Mouse (Mus musculus): ENCODE data around the gene Dcaf6. TPM values are rescaled to one million over a fixed set of nuclear protein-coding genes. Genes with fewer than 3 reads are reported as not detected.

The Dcaf6 gene
- polyA plus RNA-seq, 1 experiment: 27.1 TPM

DNA sequence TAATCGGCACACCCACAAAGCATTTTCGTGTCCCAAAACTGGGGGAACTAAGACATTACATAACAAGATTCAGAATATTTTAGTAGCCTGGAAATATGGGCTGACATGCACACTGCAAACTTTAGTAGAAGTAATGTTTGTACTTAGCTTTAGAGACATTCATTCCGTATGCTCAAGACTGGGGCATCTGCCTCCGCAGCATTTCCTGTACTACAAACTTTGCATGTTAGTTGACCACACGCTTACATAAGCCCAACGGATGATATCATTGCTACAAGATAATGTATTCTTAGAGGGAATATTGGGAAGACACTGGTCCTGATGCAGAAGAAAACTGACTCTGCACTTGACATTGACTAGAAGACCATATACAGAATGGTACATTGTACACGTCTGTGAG lies 155.9 kb downstream of the Dcaf6 start:
- Histone ChIP-seq H3K4me3 (ENCODE audit: insufficient read depth, low read length) (no peak overlapping the region), H3K27ac (ENCODE audit: insufficient read depth, low read depth, low read length) (no peak overlapping the region), H3K4me1 (ENCODE audit: control insufficient read depth, insufficient read depth, low read length) (no peaks in the 10 kb centered on the region)
- TF ChIP-seq POLR2A (IDR thresholded peaks at IDR 0.05; ENCODE audit: borderline replicate concordance, low read depth, low read length) (no peak), CTCF (IDR thresholded peaks at IDR 0.05; ENCODE audit: low read depth, low read length) (no peak)

DNA sequence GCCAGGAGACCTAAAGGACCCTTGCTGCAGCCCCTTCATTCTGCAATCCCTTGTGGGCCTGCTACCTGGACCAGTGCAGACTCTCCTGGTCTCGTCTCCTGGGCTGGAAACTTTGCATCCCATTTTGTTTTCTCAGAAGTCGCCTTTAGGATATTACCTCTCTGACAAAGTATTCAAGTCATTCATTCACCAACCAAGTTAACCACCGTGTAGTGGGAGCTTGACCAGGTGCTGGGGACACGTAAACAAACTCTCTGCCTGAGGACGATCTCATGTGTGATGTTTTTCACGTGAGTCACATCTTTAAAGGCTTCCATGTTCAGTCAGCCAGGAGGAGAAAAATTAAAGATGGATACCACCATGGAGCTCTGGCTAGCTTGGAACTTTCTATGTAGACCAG lies 157.1 kb downstream of the Dcaf6 start:
- Histone ChIP-seq H3K4me3 (ENCODE audit: insufficient read depth, low read length) (no peak overlapping the region), H3K27ac (ENCODE audit: insufficient read depth, low read depth, low read length) (no peak overlapping the region), H3K4me1 (ENCODE audit: control insufficient read depth, insufficient read depth, low read length) (no peaks in the 10 kb centered on the region)
- TF ChIP-seq CTCF (IDR thresholded peaks at IDR 0.05; ENCODE audit: low read depth, low read length): no peak
- no peak for TF ChIP-seq POLR2A (IDR thresholded peaks at IDR 0.05; ENCODE audit: borderline replicate concordance, low read depth, low read length)

DNA sequence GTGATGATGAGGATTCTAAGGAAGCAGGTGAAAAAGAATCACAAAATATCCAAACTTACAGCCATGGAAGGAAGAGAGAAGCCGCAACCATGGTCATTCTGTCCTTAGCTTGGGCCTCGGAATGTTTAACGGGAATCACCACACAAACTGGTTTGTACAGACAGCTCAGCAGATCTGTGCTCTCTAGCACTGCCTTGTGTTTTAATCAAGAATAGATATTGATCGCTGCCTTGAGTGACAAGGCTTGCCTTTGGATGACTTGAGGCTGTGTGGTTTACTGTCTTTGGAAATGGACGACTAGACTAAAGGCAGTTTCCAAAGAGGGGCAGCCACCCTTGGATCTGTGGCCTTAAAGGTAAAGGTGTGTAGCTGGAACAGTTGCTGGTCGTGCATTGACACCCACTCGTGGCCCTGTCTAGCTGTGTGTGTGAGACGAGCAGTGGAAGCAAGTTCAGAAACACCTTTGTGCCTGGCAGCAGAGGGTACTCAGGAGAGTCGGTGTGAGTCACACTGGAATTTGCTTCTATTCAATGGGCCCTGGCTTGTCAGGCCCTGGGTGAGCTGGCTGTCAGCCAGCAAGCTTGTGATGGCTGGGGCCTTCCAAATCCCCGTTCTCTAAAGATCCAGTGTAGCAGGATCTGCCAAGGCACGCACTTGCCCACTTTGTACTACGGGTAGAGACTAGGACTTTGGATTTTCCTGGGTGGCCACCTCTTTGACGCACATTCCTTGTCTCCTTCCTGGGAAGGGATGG lies 157.6 kb downstream of the Dcaf6 start:
- Histone ChIP-seq H3K27ac (ENCODE audit: insufficient read depth, low read depth, low read length) (no peak overlapping the region), H3K4me1 (ENCODE audit: control insufficient read depth, insufficient read depth, low read length) (no peaks in the 10 kb centered on the region), H3K4me3 (ENCODE audit: insufficient read depth, low read length) (no peak overlapping the region)
- TF ChIP-seq POLR2A (IDR thresholded peaks at IDR 0.05; ENCODE audit: borderline replicate concordance, low read depth, low read length): no peak
- no peak for TF ChIP-seq CTCF (IDR thresholded peaks at IDR 0.05; ENCODE audit: low read depth, low read length)

DNA sequence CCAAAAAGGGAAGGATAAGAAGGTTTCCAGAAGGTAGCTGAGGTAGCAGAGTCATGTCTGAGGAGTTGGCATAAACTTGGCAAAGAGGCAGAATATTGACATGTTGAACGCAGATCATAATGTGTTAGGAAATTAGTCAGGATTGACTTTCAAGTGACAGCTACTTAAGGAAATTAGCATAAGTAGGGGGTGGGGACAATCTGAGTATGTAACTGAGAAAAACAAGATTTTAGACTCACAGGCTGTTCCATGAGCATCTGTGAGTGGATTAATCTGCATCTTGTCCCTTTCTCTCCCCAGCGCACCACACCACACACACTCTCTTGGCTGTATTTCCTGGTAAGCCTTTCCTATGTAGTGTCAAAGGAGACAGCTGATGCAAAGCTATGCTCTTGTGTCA lies 158.7 kb downstream of the Dcaf6 start:
- no peak overlapping the region for H3K4me3 ChIP-seq (ENCODE audit: insufficient read depth, low read length)
- no peak overlapping the region for H3K27ac ChIP-seq (ENCODE audit: insufficient read depth, low read depth, low read length)
- no peaks in the 10 kb centered on the region for H3K4me1 ChIP-seq (ENCODE audit: control insufficient read depth, insufficient read depth, low read length)
- no peak for TF ChIP-seq POLR2A (IDR thresholded peaks at IDR 0.05; ENCODE audit: borderline replicate concordance, low read depth, low read length)
- TF ChIP-seq CTCF (IDR thresholded peaks at IDR 0.05; ENCODE audit: low read depth, low read length): no peak

DNA sequence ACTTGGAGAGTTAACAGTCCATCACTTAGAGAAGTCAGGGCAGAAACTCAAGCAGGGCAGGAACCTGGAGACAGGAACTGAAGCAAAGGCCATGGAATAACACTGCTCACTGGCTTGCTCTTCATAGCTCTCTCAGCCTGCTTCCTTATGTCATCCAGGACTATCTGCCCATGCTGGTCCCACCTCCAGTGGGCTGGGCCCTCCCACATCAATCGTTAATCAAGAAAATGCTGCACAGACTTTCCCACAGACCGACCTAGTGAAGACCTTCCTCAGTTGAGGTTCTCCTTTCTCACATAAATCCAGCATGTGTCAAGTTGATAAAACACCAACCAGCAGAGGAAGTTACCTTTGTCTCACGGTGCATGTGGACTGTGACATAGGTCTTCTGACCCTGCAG lies 159.2 kb downstream of the Dcaf6 start:
- Histone ChIP-seq H3K4me1 (ENCODE audit: control insufficient read depth, insufficient read depth, low read length) (no peaks in the 10 kb centered on the region), H3K4me3 (ENCODE audit: insufficient read depth, low read length) (no peak overlapping the region), H3K27ac (ENCODE audit: insufficient read depth, low read depth, low read length) (no peak overlapping the region)
- no peak for TF ChIP-seq POLR2A (IDR thresholded peaks at IDR 0.05; ENCODE audit: borderline replicate concordance, low read depth, low read length)
- no peak for TF ChIP-seq CTCF (IDR thresholded peaks at IDR 0.05; ENCODE audit: low read depth, low read length)

DNA sequence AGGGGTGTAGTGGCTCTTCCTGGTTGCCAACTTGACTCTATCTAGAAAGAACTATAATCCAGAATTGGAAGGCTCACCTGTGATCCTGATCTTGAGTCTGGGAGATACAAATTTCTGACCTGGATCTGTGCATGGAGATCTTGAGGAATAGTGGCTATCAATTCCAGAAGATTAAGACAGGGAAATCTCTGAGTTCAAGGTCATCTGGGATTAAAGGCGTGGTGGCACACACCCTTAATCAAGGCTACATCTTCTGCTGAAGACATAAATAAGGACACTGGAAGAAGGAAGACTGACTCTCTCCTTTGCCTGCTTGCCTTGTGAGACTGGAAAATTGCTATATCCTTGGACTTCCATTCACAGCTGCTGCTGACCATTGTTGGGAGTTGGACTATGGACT lies 164.8 kb downstream of the Dcaf6 start, which contains the start of gene Gpr161:
Gene Gpr161, plus strand, starts transcription at position 301 of the 400 bp plus-strand sequence.
- H3K4me3 ChIP-seq (ENCODE audit: insufficient read depth, low read length): no peak within 1 kb of the TSS
- no peak within 1 kb of the TSS for H3K27ac ChIP-seq (ENCODE audit: insufficient read depth, low read depth, low read length)
- TF ChIP-seq POLR2A (IDR thresholded peaks at IDR 0.05; ENCODE audit: borderline replicate concordance, low read depth, low read length) (no peak), CTCF (IDR thresholded peaks at IDR 0.05; ENCODE audit: low read depth, low read length) (no peak)
- H3K4me1 ChIP-seq (ENCODE audit: control insufficient read depth, insufficient read depth, low read length): no peaks in the 10 kb centered on the region

DNA sequence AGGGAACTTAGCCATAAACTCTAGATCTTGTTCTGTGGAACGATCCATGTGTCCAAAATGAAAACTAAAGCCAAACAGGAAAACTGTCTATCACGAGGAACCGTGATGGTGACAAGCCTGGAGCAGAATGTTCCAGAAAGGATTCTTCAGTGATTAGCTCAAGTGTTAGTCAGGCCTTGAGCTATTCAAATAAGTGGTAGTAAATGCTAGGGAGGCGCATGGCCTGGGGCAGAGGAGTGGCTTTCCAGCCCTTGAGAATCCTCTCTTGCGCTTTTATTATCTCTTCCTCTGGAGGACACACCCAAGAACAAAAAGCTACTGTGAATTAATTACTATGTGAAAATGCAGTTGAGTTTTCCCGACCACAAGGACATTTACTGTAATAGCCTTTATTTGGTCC lies 168.7 kb downstream of the Dcaf6 start:
- Histone ChIP-seq H3K4me1 (ENCODE audit: control insufficient read depth, insufficient read depth, low read length) (no peaks in the 10 kb centered on the region), H3K4me3 (ENCODE audit: insufficient read depth, low read length) (no peak overlapping the region), H3K27ac (ENCODE audit: insufficient read depth, low read depth, low read length) (no peak overlapping the region)
- TF ChIP-seq CTCF (IDR thresholded peaks at IDR 0.05; ENCODE audit: low read depth, low read length) (no peak), POLR2A (IDR thresholded peaks at IDR 0.05; ENCODE audit: borderline replicate concordance, low read depth, low read length) (no peak)

DNA sequence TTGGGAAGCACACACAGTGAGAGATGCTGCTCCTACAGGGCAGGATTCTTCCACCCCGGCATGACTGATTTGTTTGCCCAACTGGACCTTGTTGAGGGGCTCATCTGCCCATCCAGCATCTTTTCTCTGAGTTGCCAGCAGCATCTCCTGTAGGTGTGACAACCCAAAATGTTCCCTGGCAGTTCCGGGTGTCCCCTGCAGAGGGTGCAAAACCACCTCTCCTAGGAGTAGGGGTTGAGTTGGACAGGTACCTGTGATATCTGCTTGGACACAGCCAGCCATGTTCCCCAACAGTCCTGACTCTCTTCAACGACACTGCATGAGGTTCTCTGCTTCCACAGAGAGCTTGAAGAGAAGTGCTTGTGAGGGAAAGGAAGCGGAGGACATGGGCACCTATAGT lies 170.4 kb downstream of the Dcaf6 start:
- peaks cover 2% of the 10 kb centered on the region for H3K4me1 ChIP-seq (ENCODE audit: control insufficient read depth, insufficient read depth, low read length)
- TF ChIP-seq CTCF (IDR thresholded peaks at IDR 0.05; ENCODE audit: low read depth, low read length) (no peak), POLR2A (IDR thresholded peaks at IDR 0.05; ENCODE audit: borderline replicate concordance, low read depth, low read length) (no peak)
- H3K27ac ChIP-seq (ENCODE audit: insufficient read depth, low read depth, low read length): no peak overlapping the region
- H3K4me3 ChIP-seq (ENCODE audit: insufficient read depth, low read length): no peak overlapping the region

DNA sequence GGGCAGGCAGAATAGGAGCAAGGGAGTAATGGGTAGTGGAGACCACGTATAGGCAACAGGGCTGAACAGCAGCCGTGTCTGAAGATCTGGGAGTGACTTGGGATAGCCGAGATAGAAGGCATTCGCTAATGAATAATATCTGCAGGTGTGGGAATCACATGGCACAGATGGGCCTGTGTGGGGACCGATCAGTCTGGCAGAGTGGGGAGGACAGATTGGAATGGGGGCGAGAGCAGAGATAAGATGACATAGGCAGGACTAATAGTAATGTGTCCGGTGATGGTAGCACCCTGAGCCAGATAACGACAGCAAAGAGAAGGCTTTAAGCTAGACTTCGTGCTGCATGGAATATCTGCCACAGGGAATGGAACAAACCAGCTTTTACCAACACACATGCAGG lies 172.1 kb downstream of the Dcaf6 start:
- Histone ChIP-seq H3K4me1 (ENCODE audit: control insufficient read depth, insufficient read depth, low read length) (peaks cover 2% of the 10 kb centered on the region), H3K4me3 (ENCODE audit: insufficient read depth, low read length) (no peak overlapping the region), H3K27ac (ENCODE audit: insufficient read depth, low read depth, low read length) (no peak overlapping the region)
- TF ChIP-seq CTCF (IDR thresholded peaks at IDR 0.05; ENCODE audit: low read depth, low read length) (no peak), POLR2A (IDR thresholded peaks at IDR 0.05; ENCODE audit: borderline replicate concordance, low read depth, low read length) (no peak)

DNA sequence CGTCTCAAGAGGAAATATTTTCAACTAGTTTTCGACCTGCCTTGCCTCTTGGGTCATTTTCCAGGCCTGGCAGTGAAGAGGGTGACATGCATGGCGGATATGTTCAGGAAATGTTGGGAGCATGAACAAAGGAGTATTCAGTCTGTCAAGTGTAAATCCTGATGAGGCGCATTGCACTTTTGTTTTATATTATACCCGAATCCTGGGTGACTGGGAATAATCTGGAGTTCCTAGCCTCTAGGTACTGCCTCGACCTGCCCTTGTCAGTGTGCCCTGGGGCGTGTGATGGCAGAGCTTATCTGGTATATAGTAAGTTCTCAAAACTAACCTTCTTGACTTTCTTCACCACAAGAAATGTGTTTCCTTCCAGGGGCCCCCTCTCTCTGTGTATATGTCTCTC lies 176.2 kb downstream of the Dcaf6 start:
- H3K27ac ChIP-seq (ENCODE audit: insufficient read depth, low read depth, low read length): no peak overlapping the region
- no peak overlapping the region for H3K4me3 ChIP-seq (ENCODE audit: insufficient read depth, low read length)
- TF ChIP-seq POLR2A (IDR thresholded peaks at IDR 0.05; ENCODE audit: borderline replicate concordance, low read depth, low read length): no peak
- no peak for TF ChIP-seq CTCF (IDR thresholded peaks at IDR 0.05; ENCODE audit: low read depth, low read length)
- H3K4me1 ChIP-seq (ENCODE audit: control insufficient read depth, insufficient read depth, low read length): peaks cover 5% of the 10 kb centered on the region
